Mouse (Mus musculus) heart, embryonic 11.5 days (tissue): Measurements from ENCODE around the gene Csmd2. TPM values are rescaled to one million over a fixed set of nuclear protein-coding genes. Genes with fewer than 3 reads are reported as not detected.

Source experiments
- ATAC-seq: fragments of 200-750 bp; cut with Nextera tagmentation; replicated peaks from 2 replicates; pipeline ENCODE4 v1.8.0; 2017; ENCODE audit warnings: moderate library complexity; ENCODE audit not compliant: insufficient number of reproducible peaks, low FRiP score, low TSS enrichment
- H3K27ac ChIP-seq: fragments of 300-500 bp; sonication (generic); 2 replicates; pipeline ENCODE4 v1.5.1; 2014; ENCODE audit warnings: mild to moderate bottlenecking, low read depth, low read length
- H3K27me3 ChIP-seq: fragments of 300-500 bp; sonication (generic); 2 replicates; pipeline ENCODE4 v1.6.1; 2014; ENCODE audit warnings: mild to moderate bottlenecking, low read length, mixed read lengths; ENCODE audit not compliant: control insufficient read depth, insufficient read depth
- H3K36me3 ChIP-seq: fragments of 300-500 bp; sonication (generic); 2 replicates; pipeline ENCODE4 v1.6.1; 2014; ENCODE audit warnings: mild to moderate bottlenecking, low read length, moderate library complexity, mixed read lengths; ENCODE audit not compliant: control insufficient read depth, insufficient read depth
- H3K4me1 ChIP-seq: fragments of 300-500 bp; sonication (generic); 2 replicates; pipeline ENCODE4 v1.6.1; 2014; ENCODE audit warnings: low read length; ENCODE audit not compliant: control insufficient read depth, insufficient read depth
- H3K4me2 ChIP-seq: fragments of 300-500 bp; sonication (generic); 2 replicates; pipeline ENCODE4 v1.6.1; 2014; ENCODE audit warnings: mild to moderate bottlenecking, moderate library complexity
- H3K4me3 ChIP-seq: fragments of 300-500 bp; sonication (generic); 2 replicates; pipeline ENCODE4 v1.5.1; 2014; ENCODE audit warnings: low read depth, low read length
- H3K9ac ChIP-seq: fragments of 300-500 bp; sonication (generic); 2 replicates; pipeline ENCODE4 v1.6.1; 2014; ENCODE audit warnings: mild to moderate bottlenecking, low read depth, low read length, moderate library complexity
- H3K9me3 ChIP-seq: fragments of 300-500 bp; sonication (generic); replicated peaks from 2 replicates; pipeline ENCODE4 v1.6.1; 2016; ENCODE audit warnings: low read length; ENCODE audit not compliant: control insufficient read depth
- WGBS: fragments of 180-500 bp; shearing (Covaris S2); extraction: QIAGEN DNeasy Blood & Tissue Kit; methylation state at CpG from one replicate; pipeline ENCODE4 v1.1.7; 2014; ENCODE audit not compliant: insufficient replicate concordance; 5-methylcytosine and 5-hydroxymethylcytosine counted together
- polyA plus RNA-seq: library from polyadenylated mRNA; unstranded; fragments of >200 nt; fragmentation: Nextera tagmentation; extraction: Ambion mirVana; gene quantifications from 2 replicates; pipeline ENCODE4 v1.2.1, GENCODE M21; 2014

The Csmd2 gene
- polyA plus RNA-seq, 1 experiment from 2014 or later = 0.21 TPM

- 81% methylated on average over 6 of the region's 6 CpGs for WGBS
- ATAC-seq = no peak
- Histone ChIP-seq H3K4me2 (no peak overlapping the region), H3K27me3 (no peaks in the 10 kb centered on the region), H3K4me3 (no peak overlapping the region), H3K4me1 (no peaks in the 10 kb centered on the region), H3K9ac (no peak overlapping the region), H3K9me3 (no peaks in the 10 kb centered on the region), H3K36me3 (no peaks in the 10 kb centered on the region), H3K27ac (no peak overlapping the region)
Measured at GRCm38 (mm10) chr4:128373196-128373595, 385.5 kb downstream of the Csmd2 start.

DNA sequence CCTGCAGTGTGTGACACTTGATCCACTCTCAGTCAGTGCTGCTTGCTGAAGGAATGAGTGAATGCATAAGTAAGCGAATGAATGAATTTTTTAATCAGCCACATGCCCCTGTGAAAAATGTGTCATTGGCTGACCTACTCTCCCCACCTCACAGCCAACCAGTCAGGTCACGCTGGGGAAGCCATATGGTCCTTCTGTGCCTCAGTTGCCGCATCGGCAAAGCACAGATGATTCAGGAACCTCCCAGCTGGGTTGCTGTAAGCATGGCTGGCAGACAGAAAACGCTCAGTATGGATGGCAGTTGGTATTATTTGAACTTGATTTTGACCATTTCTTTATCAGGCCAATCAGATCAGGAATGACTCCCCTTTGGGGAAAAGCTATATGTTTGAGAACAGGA, 386.4 kb downstream of the Csmd2 start:
- Histone ChIP-seq H3K9ac (no peak overlapping the region), H3K4me3 (no peak overlapping the region), H3K27me3 (no peaks in the 10 kb centered on the region), H3K27ac (no peak overlapping the region), H3K4me1 (no peaks in the 10 kb centered on the region), H3K36me3 (no peaks in the 10 kb centered on the region), H3K4me2 (no peak overlapping the region), H3K9me3 (no peaks in the 10 kb centered on the region)
- ATAC-seq = no peak
- 78% methylated on average over 5 of the region's 5 CpGs for WGBS

- Histone ChIP-seq H3K36me3 (no peaks in the 10 kb centered on the region), H3K9ac (no peak overlapping the region), H3K9me3 (no peaks in the 10 kb centered on the region), H3K27ac (no peak overlapping the region), H3K4me3 (no peak overlapping the region), H3K27me3 (no peaks in the 10 kb centered on the region), H3K4me1 (no peaks in the 10 kb centered on the region), H3K4me2 (no peak overlapping the region)
- ATAC-seq = no peak
- WGBS = 76% methylated on average over 2 of the region's 2 CpGs
Measured at GRCm38 (mm10) chr4:128378946-128379345, 391.3 kb downstream of the Csmd2 start.

DNA sequence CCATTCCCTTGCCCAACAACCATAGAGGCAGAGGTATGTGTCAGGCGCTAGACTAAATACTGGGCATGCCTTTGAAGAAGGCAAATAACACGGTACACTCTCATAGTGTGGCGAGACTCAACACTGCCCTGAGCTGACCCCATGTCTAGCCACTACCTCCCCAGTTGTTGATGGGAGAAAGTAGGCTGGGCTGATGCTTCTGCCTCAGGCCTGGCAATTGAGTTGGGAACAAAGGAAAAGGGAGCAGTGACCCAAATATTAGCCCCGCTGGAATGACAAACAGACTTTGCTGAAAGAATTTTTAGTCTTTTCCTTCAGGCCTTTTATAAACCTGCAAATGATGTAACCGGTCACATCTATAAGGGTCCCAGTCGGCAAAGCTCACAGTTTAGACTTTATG, 393.7 kb downstream of the Csmd2 start:
- 84% methylated on average over 6 of the region's 6 CpGs for WGBS

DNA sequence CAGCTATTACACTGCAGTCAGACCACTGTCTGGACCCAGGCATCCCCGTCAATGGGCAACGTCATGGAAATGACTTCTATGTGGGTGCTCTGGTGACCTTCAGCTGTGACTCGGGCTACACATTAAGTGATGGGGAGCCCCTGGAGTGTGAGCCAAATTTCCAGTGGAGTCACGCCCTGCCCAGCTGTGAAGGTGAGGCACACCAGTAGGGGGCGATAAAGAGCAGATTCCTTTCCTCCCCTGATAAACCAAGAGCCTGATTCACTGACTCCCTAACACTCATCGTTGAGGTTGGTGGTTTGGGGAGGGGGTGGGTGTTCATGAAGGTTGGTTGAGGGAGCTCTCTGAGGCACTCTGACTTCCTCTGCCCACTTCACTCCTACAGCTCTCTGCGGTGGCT, 396.1 kb downstream of the Csmd2 start:
- Histone ChIP-seq H3K9ac (no peak overlapping the region), H3K4me1 (no peaks in the 10 kb centered on the region)
- WGBS = 82% methylated on average over 7 of the region's 7 CpGs

More for the DNA sequence above, 393.7 kb downstream of the Csmd2 start:
- H3K4me3 ChIP-seq = no peak overlapping the region
- H3K9me3 ChIP-seq = no peaks in the 10 kb centered on the region
- no peaks in the 10 kb centered on the region for H3K27me3 ChIP-seq
- no peak overlapping the region for H3K9ac ChIP-seq
- no peaks in the 10 kb centered on the region for H3K4me1 ChIP-seq
- no peak overlapping the region for H3K27ac ChIP-seq
- ATAC-seq = no peak
- no peak overlapping the region for H3K4me2 ChIP-seq
- no peaks in the 10 kb centered on the region for H3K36me3 ChIP-seq

GRCm38 (mm10) chr4:128391484-128391883, 403.8 kb downstream of the Csmd2 start:
- 76% methylated on average over 5 of the region's 5 CpGs for WGBS
- ATAC-seq = no peak
- Histone ChIP-seq H3K9ac (no peak overlapping the region), H3K27ac (no peak overlapping the region), H3K27me3 (no peaks in the 10 kb centered on the region), H3K4me1 (0 out of 2 replicates have a peak, but pooled peaks cover 5% of the 10 kb centered on the region), H3K9me3 (no peaks in the 10 kb centered on the region), H3K36me3 (no peaks in the 10 kb centered on the region), H3K4me3 (no peak overlapping the region), H3K4me2 (no peak overlapping the region)

More for the DNA sequence above, 396.1 kb downstream of the Csmd2 start:
- H3K9me3 ChIP-seq = no peaks in the 10 kb centered on the region
- no peak overlapping the region for H3K4me3 ChIP-seq
- H3K36me3 ChIP-seq = no peaks in the 10 kb centered on the region
- H3K4me2 ChIP-seq = no peak overlapping the region
- no peak for ATAC-seq
- no peaks in the 10 kb centered on the region for H3K27me3 ChIP-seq
- no peak overlapping the region for H3K27ac ChIP-seq

DNA sequence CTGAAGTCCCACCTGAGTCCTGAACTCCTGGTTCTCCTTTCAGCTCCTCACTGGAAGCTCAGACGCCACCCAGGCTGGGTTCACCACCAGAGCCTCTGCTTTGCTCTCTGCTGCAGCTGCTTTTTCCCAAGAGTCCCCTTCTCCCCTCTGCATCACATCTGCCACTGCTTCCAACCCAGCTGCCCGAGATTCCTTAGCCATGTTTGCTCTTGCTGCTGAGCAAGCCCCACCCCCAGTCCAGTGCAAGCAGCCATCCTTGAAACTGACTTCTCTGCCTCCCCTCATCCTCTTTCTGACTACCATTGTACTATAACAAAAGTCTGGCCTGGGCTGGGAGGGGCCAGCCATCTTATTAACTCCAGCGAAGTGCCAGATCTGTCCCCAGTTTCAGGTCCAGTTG, 404.6 kb downstream of the Csmd2 start:
- Histone ChIP-seq H3K4me3 (no peak overlapping the region), H3K4me2 (no peak overlapping the region), H3K27me3 (no peaks in the 10 kb centered on the region), H3K4me1 (0 out of 2 replicates have a peak, but pooled peaks cover 5% of the 10 kb centered on the region), H3K36me3 (no peaks in the 10 kb centered on the region), H3K9me3 (no peaks in the 10 kb centered on the region), H3K9ac (no peak overlapping the region), H3K27ac (no peak overlapping the region)
- 48% methylated on average over 3 of the region's 3 CpGs for WGBS
- no peak for ATAC-seq

DNA sequence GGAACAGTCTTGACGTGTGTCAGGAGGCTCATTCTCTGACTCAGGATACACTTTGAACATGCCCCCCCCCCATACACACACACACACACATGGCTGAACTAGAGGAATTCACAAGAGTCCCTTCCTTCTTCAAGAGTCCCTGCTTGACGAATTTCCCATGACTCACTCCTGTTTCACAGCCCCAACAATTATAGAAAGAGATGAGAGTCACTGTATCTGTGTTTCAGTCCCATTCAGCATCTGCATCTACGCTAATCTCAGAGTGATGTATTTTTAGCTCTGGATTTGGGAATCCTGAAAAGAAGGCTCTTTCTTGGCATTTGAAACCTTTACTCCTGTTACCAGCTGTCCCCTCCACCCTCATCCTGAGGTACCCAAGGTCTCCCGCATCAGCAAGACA, 406.2 kb downstream of the Csmd2 start:
- no peak overlapping the region for H3K9ac ChIP-seq
- no peak overlapping the region for H3K27ac ChIP-seq
- H3K4me2 ChIP-seq = no peak overlapping the region
- H3K4me1 ChIP-seq = peaks cover 8% of the 10 kb centered on the region
- H3K27me3 ChIP-seq = no peaks in the 10 kb centered on the region
- no peaks in the 10 kb centered on the region for H3K9me3 ChIP-seq
- no peak for ATAC-seq
- no peaks in the 10 kb centered on the region for H3K36me3 ChIP-seq
- H3K4me3 ChIP-seq = no peak overlapping the region
- WGBS = 73% methylated on average over 4 of the region's 4 CpGs

DNA sequence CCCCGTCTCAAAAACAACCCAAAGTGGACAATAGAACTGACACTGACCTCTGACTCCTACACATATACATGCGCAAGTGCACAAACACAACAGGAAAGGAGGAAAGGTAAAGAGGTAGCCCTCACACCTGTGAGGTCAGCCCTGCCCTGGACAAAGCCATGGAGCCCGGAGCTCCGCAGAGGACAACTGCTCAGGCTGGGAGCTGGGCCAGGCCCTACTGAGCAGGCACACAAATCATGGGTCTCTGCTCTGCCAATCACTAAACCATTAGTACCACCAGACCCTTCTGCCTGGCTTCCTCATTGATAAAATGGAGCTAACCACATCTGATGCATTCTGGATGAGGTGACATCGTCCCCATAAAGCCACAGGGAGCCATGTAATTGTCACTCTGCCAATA, 409.0 kb downstream of the Csmd2 start:
- ATAC-seq = no peak
- Histone ChIP-seq H3K4me1 (peaks cover 11% of the 10 kb centered on the region), H3K4me3 (no peak overlapping the region), H3K9me3 (no peaks in the 10 kb centered on the region), H3K27ac (no peak overlapping the region), H3K27me3 (no peaks in the 10 kb centered on the region), H3K9ac (no peak overlapping the region), H3K4me2 (no peak overlapping the region), H3K36me3 (no peaks in the 10 kb centered on the region)
- 86% methylated on average over 5 of the region's 5 CpGs for WGBS
